Mouse (Mus musculus) kidney, adult 9 months (tissue): ENCODE results near the gene Ttll2.
"Not testable (repeated sequence)": the region's sequence is repeated elsewhere in the genome, so short reads cannot be mapped to it uniquely, and the experiment has no call there.

Experiments used
- DNase-seq: peaks from one replicate; pipeline ENCODE4 v3.0.0; 2022

Ttll2 gene

GRCm38 (mm10) chr17:7352596-7352995 lies at the start of gene Ttll2:
Gene Ttll2, minus strand, starts transcription at chr17:7352696.
- DNase-seq, result not testable (repeated sequence)

- DNase-seq, result not testable (repeated sequence)
These were observed 47.3 kb upstream of the Ttll2 start for GRCm38 (mm10) chr17:7399770-7400169.

- DNase-seq, result not testable (repeated sequence)
These were observed 45.8 kb upstream of the Ttll2 start for GRCm38 (mm10) chr17:7398198-7398847.

- peak; percentile 10 for DNase-seq
These were observed 44.6 kb upstream of the Ttll2 start for GRCm38 (mm10) chr17:7397079-7397478.

- not testable (repeated sequence) for DNase-seq
These were observed 43.8 kb upstream of the Ttll2 start for GRCm38 (mm10) chr17:7396288-7396687.

- not testable (repeated sequence) for DNase-seq
These were observed 43.2 kb upstream of the Ttll2 start for GRCm38 (mm10) chr17:7395671-7396070.

GRCm38 (mm10) chr17:7395116-7395515 lies 42.6 kb upstream of the Ttll2 start:
- DNase-seq, result not testable (repeated sequence)

- not testable (repeated sequence) for DNase-seq
These were observed 37.4 kb upstream of the Ttll2 start for GRCm38 (mm10) chr17:7389898-7390297.

- not testable (repeated sequence) for DNase-seq
These were observed 36.5 kb upstream of the Ttll2 start for GRCm38 (mm10) chr17:7388958-7389356.

- DNase-seq, result not testable (repeated sequence)
These were observed 36.0 kb upstream of the Ttll2 start for GRCm38 (mm10) chr17:7388341-7388957.

GRCm38 (mm10) chr17:7386016-7386415 lies 33.5 kb upstream of the Ttll2 start:
- not testable (repeated sequence) for DNase-seq

- not testable (repeated sequence) for DNase-seq
These were observed 32.9 kb upstream of the Ttll2 start, which contains the start of gene Unc93a2 for GRCm38 (mm10) chr17:7385364-7385763. Gene Unc93a2, minus strand, starts transcription at chr17:7385464.

GRCm38 (mm10) chr17:7383167-7384143 lies 31.0 kb upstream of the Ttll2 start:
- DNase-seq, result not testable (repeated sequence)

GRCm38 (mm10) chr17:7382711-7383110 lies 30.2 kb upstream of the Ttll2 start:
- not testable (repeated sequence) for DNase-seq

GRCm38 (mm10) chr17:7377907-7378306 lies 25.4 kb upstream of the Ttll2 start:
- not testable (repeated sequence) for DNase-seq

GRCm38 (mm10) chr17:7376951-7377700 lies 24.6 kb upstream of the Ttll2 start:
- DNase-seq, result not testable (repeated sequence)

GRCm38 (mm10) chr17:7371879-7372278 lies 19.4 kb upstream of the Ttll2 start, which contains the start of gene Gm49630:
Gene Gm49630, minus strand, starts transcription at chr17:7371979.
- DNase-seq, result not testable (repeated sequence)

- DNase-seq, result not testable (repeated sequence)
These were observed 16.9 kb upstream of the Ttll2 start for GRCm38 (mm10) chr17:7369401-7369800.

GRCm38 (mm10) chr17:7366676-7367374 lies 14.3 kb upstream of the Ttll2 start:
- DNase-seq, result not testable (repeated sequence)

GRCm38 (mm10) chr17:7366265-7366664 lies 13.8 kb upstream of the Ttll2 start:
- DNase-seq, result not testable (repeated sequence)

- DNase-seq, result not testable (repeated sequence)
These were observed 13.1 kb upstream of the Ttll2 start for GRCm38 (mm10) chr17:7365615-7366014.
